Mouse (Mus musculus) neural tube, embryonic 11.5 days (tissue): ENCODE results near the gene Gm49336. TPM values are rescaled to one million over a fixed set of nuclear protein-coding genes. Genes with fewer than 3 reads are reported as not detected.

ENCODE experiments used
- microRNA counts: library from miRNA; unstranded; fragments of <30 nt; microRNA quantifications from one replicate; lab custom pipeline; 2015
- microRNA-seq: library from miRNA; unstranded; fragments of <30 nt; microRNA quantifications from one replicate; pipeline ENCODE4, GENCODE M21; 2016
- polyA plus RNA-seq: library from polyadenylated mRNA; unstranded; fragments of >200 nt; fragmentation: Nextera tagmentation; extraction: Ambion mirVana; gene quantifications from 2 replicates; pipeline ENCODE4 v1.2.1, GENCODE M21; 2014

The Gm49336 gene
- polyA plus RNA-seq, 1 experiment from 2014 or later = 84.8 TPM

MicroRNAs encoded within 50 kb of the gene (microRNA counts, 519-probe panel; counts per million panel counts)
- microRNA mmu-miR-719 (lab: Ali Mortazavi, UCI) = 171 counts per million, percentile 57 among the panel's probes with 10 or more counts

Small RNA genes lying within 50 kb of the gene (microRNA-seq; reads per million reads assigned to microRNA genes)
- gene Mir719 = not detected

Other genes starting within 250 kb of the Gm49336 start
- 9.0 and 12.5 TPM in 2 replicates for gene Atp8a2, start 54.3 kb downstream of the Gm49336 start, polyA plus RNA-seq
- gene Nupl1, start 76 bp downstream of the Gm49336 start, polyA plus RNA-seq = not detected in 2 replicates
- 52.7 and 54.0 TPM in 2 replicates for gene Mtmr6, start 13.7 kb upstream of the Gm49336 start, polyA plus RNA-seq
- 9.0 and 9.7 TPM in 2 replicates for gene Amer2, start 121.8 kb upstream of the Gm49336 start, polyA plus RNA-seq